Mouse (Mus musculus) kidney, adult 2 months (tissue): ENCODE measurements around the gene Tmco4. TPM values are rescaled to one million over a fixed set of nuclear protein-coding genes. Genes with fewer than 3 reads are reported as not detected.
"Not testable (repeated sequence)": the region's sequence is repeated elsewhere in the genome, so short reads cannot be mapped to it uniquely, and the experiment has no call there.

Experiments
- DNase-seq: peaks from one replicate; pipeline ENCODE4 v3.0.0; 2021
- H3K27ac ChIP-seq: fragments of 200-500 bp; 2 replicates; pipeline ENCODE4 v1.5.1; 2012; ENCODE audit warnings: low read depth, low read length, control low read depth, inconsistent platforms; ENCODE audit not compliant: insufficient read depth
- H3K27me3 ChIP-seq: fragments of 200-500 bp; replicated peaks from 2 replicates; pipeline ENCODE4 v1.6.1; 2012; ENCODE audit warnings: mild to moderate bottlenecking, moderate library complexity, low read length, inconsistent platforms; ENCODE audit not compliant: control insufficient read depth, insufficient read depth
- H3K36me3 ChIP-seq: fragments of 200-500 bp; 2 replicates; pipeline ENCODE4 v1.6.1; 2012; ENCODE audit warnings: mild to moderate bottlenecking, moderate library complexity, low read length, inconsistent platforms; ENCODE audit not compliant: control insufficient read depth, insufficient read depth
- H3K4me1 ChIP-seq: fragments of 200-500 bp; 2 replicates; pipeline ENCODE4 v1.6.1; 2011; ENCODE audit warnings: low read length; ENCODE audit not compliant: control insufficient read depth, insufficient read depth
- H3K4me3 ChIP-seq: fragments of 200-500 bp; 2 replicates; pipeline ENCODE4 v1.5.1; 2011; ENCODE audit warnings: mild to moderate bottlenecking, low read depth, low read length, control low read depth; ENCODE audit not compliant: insufficient read depth
- CTCF ChIP-seq: fragments of 200-500 bp; conservative IDR thresholded peaks from 2 replicates; pipeline ENCODE4 v1.5.1; 2011; ENCODE audit warnings: low read depth, mild to moderate bottlenecking, control low read depth, low read length, moderate library complexity, mixed read lengths; ENCODE audit not compliant: insufficient read depth, insufficient read length
- POLR2A ChIP-seq: fragments of 200-500 bp; IDR thresholded peaks from one replicate; pipeline ENCODE4 v1.6.1; 2011; ENCODE audit warnings: low read depth, low read length, control low read depth
- WGBS: fragments of 180-500 bp; shearing (Covaris S2); methylation state at CpG from one replicate; pipeline ENCODE4 v1.1.7; 2018; 5-methylcytosine and 5-hydroxymethylcytosine counted together
- polyA plus RNA-seq: library from polyadenylated mRNA; depleted of rRNA; stranded (reverse); fragments of >200 nt; gene quantifications from 2 replicates; pipeline ENCODE4 v1.2.3, GENCODE M21; 2012

Tmco4 gene
- polyA plus RNA-seq, 1 experiment = 19.6 TPM

- DNase-seq = no peak
Measured at GRCm38 (mm10) chr4:138973719-138974115, 1.0 kb downstream of the Tmco4 start.

GRCm38 (mm10) chr4:138974540-138974939, 1.9 kb downstream of the Tmco4 start:
- 93% methylated on average over 2 of the region's 2 CpGs for WGBS
- DNase-seq = not testable (repeated sequence)

More at GRCm38 (mm10) chr4:138973719-138974115, 1.0 kb downstream of the Tmco4 start:
- Histone ChIP-seq H3K27ac (peak overlapping the region; percentile 99), H3K36me3 (no peaks in the 10 kb centered on the region), H3K27me3 (no peaks in the 10 kb centered on the region), H3K4me3 (peak overlapping the region; percentile 73), H3K4me1 (peaks cover 38% of the 10 kb centered on the region)
- 66% methylated on average over 3 of the region's 3 CpGs for WGBS
- TF ChIP-seq POLR2A (no peak), CTCF (no peak)

GRCm38 (mm10) chr4:138975194-138975593, 2.5 kb downstream of the Tmco4 start:
- Histone ChIP-seq H3K36me3 (no peaks in the 10 kb centered on the region), H3K4me3 (no peak overlapping the region), H3K27ac (peak overlapping the region; percentile 83), H3K4me1 (peaks cover 39% of the 10 kb centered on the region), H3K27me3 (no peaks in the 10 kb centered on the region)
- TF ChIP-seq CTCF (no peak), POLR2A (no peak)
- peak; percentile 41 for DNase-seq
- WGBS = 27% methylated on average over 3 of the region's 3 CpGs

More at GRCm38 (mm10) chr4:138974540-138974939, 1.9 kb downstream of the Tmco4 start:
- H3K4me3 ChIP-seq, H3K27ac ChIP-seq, H3K27me3 ChIP-seq, H3K36me3 ChIP-seq: not testable (repeated sequence)
- peaks cover 38% of the 10 kb centered on the region for H3K4me1 ChIP-seq

GRCm38 (mm10) chr4:138976046-138976445, 3.4 kb downstream of the Tmco4 start:
- Histone ChIP-seq H3K27ac (peak overlapping the region; percentile 83), H3K4me1 (peaks cover 35% of the 10 kb centered on the region), H3K27me3 (no peaks in the 10 kb centered on the region), H3K36me3 (no peaks in the 10 kb centered on the region), H3K4me3 (no peak overlapping the region)
- DNase-seq = peak; percentile 91
- WGBS = 19% methylated on average over 6 of the region's 6 CpGs
- TF ChIP-seq POLR2A (no peak), CTCF (no peak)

GRCm38 (mm10) chr4:138980021-138980420, 7.3 kb downstream of the Tmco4 start:
- DNase-seq = peak; percentile 41
- Histone ChIP-seq H3K36me3 (no peaks in the 10 kb centered on the region), H3K27ac (no peak overlapping the region)

GRCm38 (mm10) chr4:138980771-138981420, 8.2 kb downstream of the Tmco4 start:
- 44% methylated on average over 12 of the region's 12 CpGs for WGBS
- Histone ChIP-seq H3K4me1 (peaks cover 17% of the 10 kb centered on the region), H3K4me3 (no peak overlapping the region), H3K27ac (no peak overlapping the region), H3K27me3 (no peaks in the 10 kb centered on the region), H3K36me3 (no peaks in the 10 kb centered on the region)
- peak; percentile 49 for DNase-seq
- TF ChIP-seq CTCF (no peak), POLR2A (no peak)

More at GRCm38 (mm10) chr4:138980021-138980420, 7.3 kb downstream of the Tmco4 start:
- Histone ChIP-seq H3K27me3 (no peaks in the 10 kb centered on the region), H3K4me3 (no peak overlapping the region), H3K4me1 (peaks cover 24% of the 10 kb centered on the region)
- WGBS = 83% methylated on average over 8 of the region's 8 CpGs
- TF ChIP-seq POLR2A = no peak
- no peak for TF ChIP-seq CTCF

GRCm38 (mm10) chr4:138983422-138983821, 10.7 kb downstream of the Tmco4 start:
- H3K27me3 ChIP-seq = no peaks in the 10 kb centered on the region
- no peak overlapping the region for H3K4me3 ChIP-seq
- 66% methylated on average over 3 of the region's 3 CpGs for WGBS
- TF ChIP-seq CTCF (no peak), POLR2A (no peak)
- H3K36me3 ChIP-seq = no peaks in the 10 kb centered on the region
- DNase-seq = no peak
- H3K4me1 ChIP-seq = peaks cover 11% of the 10 kb centered on the region; the same call in 1 of the 2 replicates
- H3K27ac ChIP-seq = no peak overlapping the region

- 78% methylated on average over 7 of the region's 7 CpGs for WGBS
- Histone ChIP-seq H3K27me3 (no peaks in the 10 kb centered on the region), H3K4me3 (no peak overlapping the region), H3K36me3 (no peaks in the 10 kb centered on the region), H3K27ac (no peak overlapping the region), H3K4me1 (peaks cover 5% of the 10 kb centered on the region; the same call in 1 of the 2 replicates)
- TF ChIP-seq POLR2A (no peak), CTCF (peak; percentile 39; the same call in 1 of the 2 replicates)
- DNase-seq = no peak
Measured at GRCm38 (mm10) chr4:138984744-138985143, 12.1 kb downstream of the Tmco4 start.
